Mouse (Mus musculus) spleen, adult 18-20 months (tissue): Measurements from ENCODE around the gene Inpp4b.
"Not testable (repeated sequence)": the region's sequence is repeated elsewhere in the genome, so short reads cannot be mapped to it uniquely, and the experiment has no call there.

ENCODE experiments used
- DNase-seq, 2 experiments: peaks; one replicate each; pipeline ENCODE4 v3.0.0; 2022; ENCODE audit warnings: mixed read lengths in 2 of 2

Gene Inpp4b

DNA sequence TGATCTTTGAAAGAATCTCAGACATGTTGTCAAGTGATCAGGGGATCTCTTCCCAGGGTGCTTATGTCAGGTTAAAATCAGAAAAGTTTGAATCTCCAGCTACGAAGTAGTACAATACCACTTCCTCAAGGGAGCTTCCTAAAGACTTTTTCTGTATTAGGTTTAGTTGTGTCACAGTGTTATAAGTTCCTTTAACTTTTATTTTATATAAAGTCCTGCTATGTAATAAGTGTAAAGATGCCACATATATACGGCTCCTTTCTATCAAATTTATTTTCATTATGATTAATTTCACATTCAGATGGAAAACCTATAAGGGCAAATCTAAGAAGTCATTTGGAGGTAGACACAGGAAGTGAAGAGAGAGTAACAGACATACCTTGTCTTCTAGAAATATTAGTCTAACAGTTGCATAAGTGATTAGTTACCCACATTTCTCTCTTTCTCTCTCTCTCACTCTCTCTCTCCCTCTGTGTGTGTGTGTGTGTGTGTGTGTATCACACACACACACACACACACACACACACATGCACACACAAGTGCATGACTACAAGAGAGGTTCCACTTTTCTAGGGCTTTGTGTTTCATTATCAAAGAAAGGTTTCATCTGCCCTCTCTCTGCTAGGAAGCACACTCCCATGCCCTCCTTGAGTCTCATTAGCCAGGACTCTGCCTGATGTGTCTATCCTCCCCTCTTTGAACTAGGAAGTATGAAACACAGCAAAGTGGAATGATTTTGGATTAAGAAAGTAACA is 438.7 kb downstream of the Inpp4b start:
- no peak for DNase-seq

DNA sequence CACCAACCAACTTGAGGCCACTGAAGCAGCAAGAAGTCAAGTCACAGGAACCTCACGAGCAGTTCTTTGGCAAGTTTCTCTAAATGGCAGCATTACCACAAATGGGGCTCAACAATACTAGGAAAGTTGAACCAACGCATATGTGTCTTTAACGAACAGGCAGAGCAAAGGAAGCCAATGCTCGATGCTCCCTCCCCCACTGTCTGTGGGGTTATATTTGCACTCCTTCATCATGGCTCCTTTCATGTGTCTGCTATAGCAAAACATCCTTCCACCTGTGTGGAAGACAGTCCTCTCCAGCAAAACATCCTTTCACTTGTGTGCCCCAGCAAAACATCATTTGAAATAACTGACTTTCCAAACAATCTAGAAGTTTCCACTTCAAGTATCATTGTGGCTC is 440.4 kb downstream of the Inpp4b start:
- no peak for DNase-seq

GRCm38 (mm10) chr8:81784775-81785174 is 442.4 kb downstream of the Inpp4b start:
- DNase-seq: no peak

DNA sequence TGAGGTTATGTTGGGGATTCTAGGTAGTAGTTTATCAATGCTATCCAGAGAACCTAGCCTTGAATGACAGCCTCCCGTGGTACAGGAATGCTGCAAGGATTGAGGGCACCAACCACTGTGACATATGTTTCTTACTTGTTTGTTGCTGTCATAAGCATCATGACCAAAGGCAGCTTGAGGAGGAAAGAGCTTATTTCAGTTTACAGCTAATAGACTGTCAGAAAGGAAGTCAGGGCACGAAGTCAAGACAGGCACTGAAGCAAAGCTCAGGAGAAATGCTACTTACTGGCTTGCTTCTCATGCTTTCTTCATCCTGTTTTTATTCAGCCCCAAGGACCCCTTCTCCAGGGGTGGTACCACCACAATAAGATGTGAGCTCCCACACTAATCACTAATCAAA is 446.1 kb downstream of the Inpp4b start:
- DNase-seq: no peak

DNA sequence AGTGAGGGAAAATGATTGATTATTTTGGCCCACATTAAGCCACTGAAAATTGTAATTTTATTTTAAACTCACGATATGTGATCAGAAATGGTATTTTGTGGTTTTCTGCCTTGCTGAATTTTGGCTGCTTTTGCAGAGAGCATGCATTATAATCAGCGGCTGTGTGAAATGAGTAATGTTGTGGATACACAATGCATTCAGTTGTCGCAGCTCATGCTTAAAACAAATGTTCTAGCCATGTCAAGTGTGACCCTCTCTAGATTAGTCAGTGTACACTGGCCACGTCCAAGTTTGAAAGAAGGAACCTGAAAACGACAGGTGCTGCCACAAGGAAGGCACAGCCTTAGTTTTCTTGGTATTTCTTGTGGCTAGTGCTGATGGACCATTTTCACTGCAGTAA is 450.3 kb downstream of the Inpp4b start:
- no peak for DNase-seq

DNA sequence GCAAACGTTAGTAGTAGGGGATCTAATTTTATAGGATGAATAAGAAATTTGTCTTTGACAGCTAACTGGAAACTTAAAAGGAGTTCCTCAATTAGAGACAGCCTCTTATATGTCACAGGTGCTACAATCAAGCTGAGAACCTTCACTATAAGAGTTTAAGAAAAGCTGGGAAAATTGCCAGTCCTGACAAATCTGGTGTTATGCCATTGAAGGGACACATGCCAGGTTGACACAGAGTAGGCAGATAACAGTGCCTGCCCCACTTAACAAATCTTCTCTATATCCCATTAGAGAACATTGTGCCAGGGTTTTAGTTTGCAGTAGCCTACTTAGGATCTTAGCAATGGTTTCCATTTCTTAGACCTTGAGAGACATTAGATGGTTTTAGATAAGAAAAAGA is 456.1 kb downstream of the Inpp4b start:
- no peak for DNase-seq

DNA sequence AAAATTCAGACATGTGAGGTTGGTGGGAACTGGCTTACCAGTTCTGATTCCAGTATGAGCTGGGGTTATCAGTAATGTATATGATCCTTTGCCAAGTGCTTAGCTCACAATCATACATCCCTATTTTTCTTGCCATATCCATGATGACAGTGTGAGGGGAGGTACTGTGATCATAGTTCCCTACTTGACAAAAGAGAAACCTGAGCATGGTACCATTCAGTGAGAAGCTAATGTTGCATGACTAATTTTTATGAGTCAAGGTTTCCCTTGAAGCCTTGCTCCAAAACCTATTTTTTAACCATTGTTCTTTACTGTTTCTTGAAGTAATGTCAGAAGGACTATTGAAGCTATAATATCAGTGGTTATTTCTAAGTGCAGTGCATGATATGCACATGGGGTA is 458.4 kb downstream of the Inpp4b start:
- no peak for DNase-seq

DNA sequence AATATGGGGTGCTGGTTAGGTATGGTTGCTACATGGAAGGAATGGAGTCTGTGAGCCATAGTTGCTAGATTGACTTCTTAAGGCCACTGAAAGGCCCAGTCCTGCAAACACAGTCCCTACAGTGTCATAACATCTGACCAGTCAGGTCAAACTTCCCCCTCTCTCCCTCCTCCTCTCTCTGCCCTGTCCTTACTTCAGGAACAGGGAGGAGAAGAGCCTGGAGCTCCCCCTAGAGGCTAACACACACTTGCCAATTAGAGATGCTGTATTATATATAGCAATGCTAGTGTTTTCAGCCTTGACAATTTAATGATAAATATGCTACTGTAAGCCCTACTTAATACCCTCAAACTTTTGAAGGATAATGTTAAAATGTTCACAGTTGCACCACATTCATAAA is 464.4 kb downstream of the Inpp4b start:
- DNase-seq: peak; percentile 13 to 56

- DNase-seq: no peak
These were observed 465.2 kb downstream of the Inpp4b start for GRCm38 (mm10) chr8:81807578-81807977.

DNA sequence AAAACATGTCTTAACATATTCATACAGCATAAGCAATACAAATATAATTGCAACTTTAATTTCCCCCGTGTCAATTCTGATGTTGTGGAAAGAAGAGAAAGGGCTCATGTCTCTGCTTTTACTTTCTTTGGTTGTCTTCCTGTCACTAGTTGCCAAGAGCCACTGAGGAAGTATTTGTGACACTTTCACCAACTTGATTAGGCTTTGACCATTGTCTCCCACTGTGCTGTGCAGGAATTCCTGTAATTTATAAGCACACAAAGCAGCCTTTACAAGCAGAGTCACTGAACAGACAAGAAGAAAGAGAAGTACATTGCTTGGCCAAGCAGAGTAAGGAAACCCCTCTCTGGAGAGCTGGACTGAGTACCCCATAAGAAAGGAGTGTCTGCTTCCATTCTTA is 466.1 kb downstream of the Inpp4b start:
- DNase-seq: no peak

- DNase-seq: not testable (repeated sequence)
These were observed 467.1 kb downstream of the Inpp4b start for GRCm38 (mm10) chr8:81809414-81809813.

GRCm38 (mm10) chr8:81812051-81812751 is 469.8 kb downstream of the Inpp4b start:
- no peak for DNase-seq

GRCm38 (mm10) chr8:81814742-81815141 is 472.4 kb downstream of the Inpp4b start:
- no peak for DNase-seq

GRCm38 (mm10) chr8:81815551-81815950 is 473.2 kb downstream of the Inpp4b start:
- no peak for DNase-seq

DNA sequence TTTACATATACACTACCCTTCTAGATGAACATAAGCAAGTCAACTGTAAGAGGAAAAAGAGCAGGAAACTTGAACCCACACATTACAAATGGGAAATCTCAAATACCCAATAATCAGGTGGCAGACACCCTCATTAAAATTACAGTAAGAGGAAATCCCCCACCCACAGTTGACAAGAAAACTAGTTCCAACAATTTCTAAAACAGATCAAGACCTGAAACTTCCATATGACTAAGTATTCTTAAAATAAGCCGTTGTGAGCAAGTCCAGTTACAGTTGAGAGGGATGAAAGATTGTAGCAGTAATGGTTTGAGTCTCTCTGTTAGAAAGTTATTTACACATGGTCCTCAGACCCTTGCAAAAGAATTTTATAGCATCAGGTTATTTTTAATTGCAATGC is 480.8 kb downstream of the Inpp4b start:
- no peak for DNase-seq

DNA sequence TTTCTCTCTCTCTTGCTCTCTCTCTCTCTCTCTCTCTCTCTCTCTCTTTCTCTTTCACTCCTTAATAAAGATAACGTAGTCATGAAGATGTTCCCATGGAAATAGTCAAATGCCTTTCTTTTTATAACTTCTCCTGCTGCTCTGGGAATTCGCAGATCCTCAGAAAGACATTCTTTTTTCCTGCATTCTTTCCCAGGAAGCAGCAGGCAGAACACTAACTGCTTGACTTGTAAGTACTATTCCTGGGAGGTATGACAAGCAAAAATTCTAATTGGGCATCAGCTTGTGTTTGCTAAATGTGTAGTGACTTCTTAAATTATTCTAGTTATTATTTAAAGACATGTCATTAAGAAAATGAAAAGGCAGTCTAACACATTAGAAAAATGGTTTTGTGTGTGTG is 482.6 kb downstream of the Inpp4b start:
- DNase-seq: no peak

DNA sequence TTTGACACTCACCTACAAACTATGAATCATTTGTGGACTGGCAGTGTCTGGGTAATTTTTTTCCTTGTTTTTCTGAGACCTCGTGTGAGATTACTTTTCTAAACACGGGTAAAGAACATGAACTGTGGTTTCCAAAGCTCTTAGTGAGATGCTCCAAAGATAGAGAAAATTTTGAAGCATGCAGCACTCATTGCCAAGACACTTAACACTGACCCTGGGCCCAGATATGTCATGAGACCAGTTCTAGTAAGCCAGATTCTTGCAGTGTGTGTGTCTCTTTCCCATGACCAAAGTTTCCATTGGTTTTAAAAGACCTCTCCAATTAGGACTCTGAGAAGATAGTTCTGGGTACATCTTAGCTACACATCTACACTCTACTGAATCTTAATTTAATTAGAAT is 484.1 kb downstream of the Inpp4b start:
- no peak for DNase-seq

DNA sequence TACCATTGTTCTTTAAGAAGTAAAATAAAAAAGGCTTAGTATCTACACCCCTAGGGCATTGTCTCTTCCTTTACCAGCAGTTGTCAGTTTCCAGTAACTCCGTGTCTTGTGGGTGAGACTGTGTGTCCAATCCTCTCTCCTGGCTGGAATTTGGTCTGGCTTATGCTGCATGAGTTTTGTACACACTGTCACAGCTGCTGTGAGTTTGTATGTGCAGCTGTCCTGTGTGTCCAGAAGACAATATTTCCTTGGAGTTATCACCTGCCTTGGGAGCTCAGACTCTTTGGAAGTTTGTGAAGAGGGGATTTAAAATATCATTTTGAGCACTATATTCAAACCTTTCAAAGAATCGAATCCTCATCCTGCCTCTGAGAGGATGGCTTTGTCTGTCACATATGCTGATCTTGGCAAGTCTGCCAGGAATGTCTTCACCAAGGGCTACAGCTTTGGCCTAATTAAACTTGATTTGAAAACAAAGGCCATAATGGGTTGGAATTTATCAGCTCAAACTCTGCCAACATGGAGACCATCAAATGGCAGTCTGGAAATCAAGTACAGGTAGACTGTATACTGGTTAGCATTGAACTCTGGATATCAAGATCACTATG is 485.1 kb downstream of the Inpp4b start:
- no peak for DNase-seq

GRCm38 (mm10) chr8:81831430-81831829 is 489.1 kb downstream of the Inpp4b start:
- DNase-seq: no peak

DNA sequence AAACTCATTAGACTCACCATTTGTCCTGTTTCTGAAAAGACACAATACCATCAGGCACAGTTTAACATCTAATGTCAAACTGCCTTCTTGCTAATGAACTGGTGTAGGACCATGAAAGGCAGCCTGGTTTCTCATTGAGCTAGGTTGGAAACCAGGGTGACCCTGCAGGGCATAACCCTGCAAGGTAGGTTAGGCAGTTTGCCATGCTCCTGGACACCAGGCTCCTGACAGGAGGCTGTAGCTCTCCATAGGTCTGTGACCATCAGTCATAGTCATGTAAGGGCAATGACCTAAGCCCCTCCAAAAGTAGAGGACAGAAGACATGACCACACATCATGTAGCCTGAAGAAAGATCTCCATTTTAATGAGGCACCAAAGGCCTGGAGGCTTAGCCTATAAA is 491.5 kb downstream of the Inpp4b start:
- no peak for DNase-seq

DNA sequence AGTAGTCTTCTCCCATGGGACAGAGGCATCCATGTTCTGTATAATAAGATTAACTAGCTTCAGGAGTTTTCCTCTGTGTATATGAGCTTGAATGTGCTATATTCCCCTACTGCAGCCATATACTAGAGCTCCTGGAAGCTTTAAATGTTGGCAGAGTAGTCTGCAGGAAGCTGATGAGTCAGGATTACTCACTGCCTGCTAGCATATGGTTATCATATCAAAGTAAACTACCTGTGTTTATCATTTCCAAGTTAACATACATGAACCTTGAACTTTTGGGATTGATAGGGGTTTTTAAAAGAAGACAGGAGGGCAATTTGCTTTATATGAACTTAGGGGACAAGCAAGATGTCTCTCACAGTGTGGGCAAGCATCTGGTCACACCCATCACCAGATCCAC is 498.2 kb downstream of the Inpp4b start:
- no peak for DNase-seq

DNA sequence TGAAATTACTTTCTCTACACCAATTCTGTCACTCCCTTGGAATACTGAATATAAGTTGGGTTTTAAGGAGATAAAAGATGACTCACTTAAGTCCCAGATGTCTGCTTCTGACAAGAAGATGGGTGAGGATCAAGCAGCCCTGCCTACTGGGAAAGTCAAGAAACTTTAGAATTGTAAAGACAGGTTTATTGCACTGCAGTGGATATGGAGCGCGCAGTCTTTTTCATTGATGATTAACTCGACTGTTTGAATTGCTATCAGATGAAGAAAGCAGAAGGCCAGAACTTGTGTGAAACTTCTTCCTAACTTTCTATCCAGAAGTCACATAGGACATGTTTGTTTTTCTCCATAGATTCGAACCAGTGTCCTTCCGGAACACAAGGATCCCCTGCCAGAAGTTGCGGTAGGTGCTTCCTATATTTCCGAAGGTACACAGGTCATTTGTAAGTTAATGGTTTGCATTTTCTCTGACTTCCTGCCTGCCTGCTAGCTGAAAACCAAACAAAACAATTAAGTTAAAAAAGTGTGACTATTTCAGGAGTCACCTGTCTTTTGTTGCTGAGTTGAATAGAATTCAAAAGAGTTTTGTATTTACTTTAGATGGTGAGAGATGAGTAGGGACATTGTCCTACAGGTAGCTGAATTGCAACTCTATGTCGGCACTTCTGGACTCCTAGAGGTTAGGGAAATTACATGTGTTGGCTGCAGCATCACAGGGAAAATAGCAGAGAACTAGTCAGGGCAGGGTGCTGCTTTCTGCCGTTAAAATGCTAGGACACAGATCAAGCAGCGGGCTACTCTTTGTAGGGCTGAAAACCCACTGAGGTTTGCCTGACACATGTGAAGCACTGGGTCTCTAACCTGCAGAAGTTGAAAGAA is 502.0 kb downstream of the Inpp4b start:
- no peak for DNase-seq

DNA sequence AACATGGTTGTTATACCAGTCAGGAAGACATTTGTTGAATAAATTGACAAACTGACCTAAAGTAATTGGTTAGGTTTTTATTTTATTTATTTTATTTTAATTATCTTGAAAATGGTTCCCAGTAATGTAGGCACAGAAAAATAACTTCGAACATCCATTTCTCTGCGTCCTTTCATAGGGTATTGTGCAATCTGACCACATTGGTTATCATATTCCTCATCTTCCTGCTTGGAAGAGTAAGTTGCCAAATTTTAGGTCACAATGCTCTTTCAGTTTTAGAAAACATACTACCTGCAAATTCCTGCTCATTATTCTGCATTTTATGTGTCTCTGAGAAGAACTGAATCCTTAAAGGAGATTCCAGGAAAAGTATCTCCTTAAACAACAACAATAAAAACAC is 505.6 kb downstream of the Inpp4b start:
- DNase-seq: no peak
